Mouse (Mus musculus): ENCODE results near the gene Cldn34c3. TPM values are rescaled to one million over a fixed set of nuclear protein-coding genes. Genes with fewer than 3 reads are reported as not detected.
"Not testable (repeated sequence)": the region's sequence is repeated elsewhere in the genome, so short reads cannot be mapped to it uniquely, and the experiment has no call there.

Gene Cldn34c3
- not detected in 2 replicates for polyA plus RNA-seq (2015; fragmentation: Nextera tagmentation; extraction: Ambion mirVana)

DNA sequence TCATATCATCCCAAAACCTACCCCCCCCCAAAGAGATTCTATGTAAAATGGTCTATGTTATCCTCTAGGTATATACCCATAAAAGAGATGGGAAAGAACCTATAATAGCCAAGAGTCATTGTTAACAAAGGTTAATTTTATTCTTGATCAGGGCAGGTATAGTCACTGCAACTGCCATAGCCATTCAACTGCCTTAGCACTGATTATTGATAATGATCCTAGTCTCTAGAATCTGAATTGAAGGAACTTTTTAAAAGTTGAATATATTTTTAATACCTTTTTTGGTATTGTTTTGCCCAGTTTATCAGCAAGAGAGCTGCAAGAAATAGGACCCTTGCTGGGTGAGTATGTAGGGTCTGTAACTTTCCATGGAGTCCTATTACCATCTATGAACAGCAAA, at the start of gene Cldn34c3:
Gene Cldn34c3 (plus strand): TSS at position 301 of the 400 bp plus-strand sequence.
- not testable (repeated sequence) for H3K9ac ChIP-seq (ENCODE audit: low read length); H3K27me3 ChIP-seq (ENCODE audit: control insufficient read depth, insufficient read depth, low read length); H3K9me3 ChIP-seq (ENCODE audit: control insufficient read depth, low read length); H3K4me1 ChIP-seq (replicated peaks; ENCODE audit: control insufficient read depth, insufficient read depth); H3K27ac ChIP-seq (replicated peaks); DNase-seq (ENCODE audit: low spot score); H3K36me3 ChIP-seq (ENCODE audit: control insufficient read depth, insufficient read depth, low read length); H3K4me3 ChIP-seq (ENCODE audit: low read depth, low read length); H3K4me2 ChIP-seq (replicated peaks; ENCODE audit: low read depth); ATAC-seq (ENCODE audit: low FRiP score, low TSS enrichment)

Other genes with a start within 250 kb of the Cldn34c3 start
- not detected in 2 replicates for gene Cldn34c2, start 212.0 kb upstream of the Cldn34c3 start, polyA plus RNA-seq (2015; fragmentation: Nextera tagmentation; extraction: Ambion mirVana)
- gene Gm17467, start 88.9 kb upstream of the Cldn34c3 start, polyA plus RNA-seq (2015; fragmentation: Nextera tagmentation; extraction: Ambion mirVana): not detected in 2 replicates

All from stomach, postnatal 0 days (tissue).